Mouse (Mus musculus): Measurements from ENCODE around the gene Foxl2. TPM values are rescaled to one million over a fixed set of nuclear protein-coding genes. Genes with fewer than 3 reads are reported as not detected.

The Foxl2 gene
- total RNA-seq, 2 experiments from 2014 or later, result 1.6 to 2.4 TPM

Other genes starting within 250 kb of the Foxl2 start
- gene Prr23a1, start 112.8 kb upstream of the Foxl2 start, total RNA-seq (2021), result not detected
- not detected for gene Prr23a2, start 98.8 kb upstream of the Foxl2 start, total RNA-seq (2021)
- not detected for gene Prr23a3, start 90.5 kb upstream of the Foxl2 start, total RNA-seq (2021)
- gene 7420426K07Rik, start 52.2 kb upstream of the Foxl2 start, total RNA-seq (2021), result not detected
- 10 to 100 TPM; 41.6 to 43.9 TPM for gene Faim, start 31.1 kb downstream of the Foxl2 start, total RNA-seq (2021)
- gene Gm1123, start 80.4 kb downstream of the Foxl2 start, total RNA-seq (2021), result not detected
- 10 to 100 TPM; 16.8 to 18.5 TPM for gene Pik3cb, start 185.3 kb downstream of the Foxl2 start, total RNA-seq (2021)